20 mouse cellular contexts compared by ENCODE assay signal in genomic region chr2:126633165-126633564, GRCm38 (mm10). TPM values are rescaled to one million over a fixed set of nuclear protein-coding genes. Genes with fewer than 3 reads are reported as not detected.
DNase-seq lines count a peak whose midpoint lies in the region; ATAC-seq and TF ChIP-seq lines count a peak whose summit lies in the region.
"Had no signal": no experiment of that assay in that cellular context is flagged by ENCODE, and none has a peak within 500 bp of the region (broad histone marks: within the 10 kb centered on the region; RNA-seq: fewer than 3 reads in every experiment).

No protein-coding gene starts in this region.

- H3K27ac ChIP-seq in lung, postnatal 0 days (ENCODE audit: low read length) = no peak overlapping the region
- H3K27ac ChIP-seq: embryonic facial prominence, embryonic 10.5 days; forebrain, embryonic 13.5 days; heart, adult 2 months; heart, embryonic 15.5 days; hindbrain, embryonic 10.5 days had no signal

- peak; percentile 44 for DNase-seq in kidney, adult 11 months
- no peak for DNase-seq in kidney, adult 18-20 months
- no peak for DNase-seq in lung, postnatal 0 days (ENCODE audit: low spot score)
- no peak for DNase-seq in lung, postnatal 36 days
- peak; percentile 36 for DNase-seq in kidney, postnatal 14 days
- no peak for DNase-seq in MN1 (ENCODE audit: low spot score)
- no peak for DNase-seq in lung, postnatal 10 days
- DNase-seq: adrenal gland, postnatal 14 days; cerebellum, adult 18-20 months; cerebellum, postnatal 10 days; forebrain, postnatal 0 days; gastrocnemius, postnatal 14 days; heart, adult 2 months had no signal

- ATAC-seq in lung, postnatal 0 days = no peak
- ATAC-seq: activated CD4-positive, CD25-positive, alpha-beta regulatory T cell, adult 4 months; forebrain, embryonic 13.5 days; forebrain, postnatal 0 days; Patski had no signal

- no peaks in the 10 kb centered on the region for H3K27me3 ChIP-seq in lung, postnatal 0 days (replicated peaks; ENCODE audit: insufficient read depth, low read length)
- H3K27me3 ChIP-seq: forebrain, embryonic 13.5 days; heart, embryonic 15.5 days; Patski had no signal

- TF ChIP-seq CTCF in lung, postnatal 0 days (IDR thresholded peaks at IDR 0.05) = peak; percentile 17

- no peak overlapping the region for H3K9ac ChIP-seq in lung, postnatal 0 days (replicated peaks; ENCODE audit: low read depth)
- H3K9ac ChIP-seq: forebrain, embryonic 13.5 days; forebrain, postnatal 0 days; heart, embryonic 15.5 days had no signal

- no peak for TF ChIP-seq EP300 in lung, postnatal 0 days (IDR thresholded peaks at IDR 0.05)

- no peaks in the 10 kb centered on the region for H3K9me3 ChIP-seq in lung, postnatal 0 days (ENCODE audit: low read length)
- H3K9me3 ChIP-seq: embryonic facial prominence, embryonic 10.5 days; forebrain, embryonic 13.5 days; heart, embryonic 15.5 days; hindbrain, embryonic 10.5 days had no signal

- no peak overlapping the region for H3K4me2 ChIP-seq in lung, postnatal 0 days (replicated peaks; ENCODE audit: low read depth, low read length)
- H3K4me2 ChIP-seq: forebrain, embryonic 13.5 days; heart, embryonic 11.5 days; heart, embryonic 15.5 days had no signal

- peaks cover 3% of the 10 kb centered on the region; the same call in 1 of the 2 replicates for H3K4me1 ChIP-seq in lung, postnatal 0 days (ENCODE audit: insufficient read depth, low read depth, low read length)
- H3K4me1 ChIP-seq: forebrain, embryonic 13.5 days; heart, embryonic 15.5 days; hindbrain, embryonic 10.5 days had no signal

- H3K36me3 ChIP-seq in lung, postnatal 0 days (ENCODE audit: insufficient read depth, low read length) = no peaks in the 10 kb centered on the region

- no peak overlapping the region for H3K4me3 ChIP-seq in lung, postnatal 0 days (ENCODE audit: low read depth, low read length)
- H3K4me3 ChIP-seq: embryonic facial prominence, embryonic 10.5 days; forebrain, embryonic 13.5 days; heart, adult 2 months; heart, embryonic 15.5 days; hindbrain, embryonic 10.5 days had no signal

- 68% methylated on average over 2 of the region's 2 CpGs for WGBS in lung, postnatal 0 days

RNA-seq across cellular contexts. Expression of gene Hdc, which starts 14.1 kb away (rescaled TPM):
- polyA plus RNA-seq in lung, postnatal 0 days (2015; fragmentation: Nextera tagmentation; extraction: Ambion mirVana) = 35.2 and 41.5 TPM in 2 replicates

RNA-seq across cellular contexts. Expression of gene Gabpb1, which starts 43.0 kb away (rescaled TPM):
- 24.5 and 33.0 TPM in 2 replicates for polyA plus RNA-seq in lung, postnatal 0 days (2015; fragmentation: Nextera tagmentation; extraction: Ambion mirVana)

Comparison
In these comparisons a context has a peak if more than half of its experiments do, and no peak if none do; other contexts are left out.
1. DNase-seq: peak in kidney, adult 11 months (single experiment) and kidney, postnatal 14 days (single experiment); none in kidney, adult 18-20 months (single experiment), lung, postnatal 0 days (single experiment), lung, postnatal 36 days (single experiment), MN1 (single experiment) and lung, postnatal 10 days (single experiment).